Mouse (Mus musculus): ENCODE measurements at regions not wholly inside any gene's neighbourhood (a gene's known extent, or its start where the extent isn't known, plus 50 kb on each side); places are given as distances from the start of the nearest gene placed in this dataset.

DNA sequence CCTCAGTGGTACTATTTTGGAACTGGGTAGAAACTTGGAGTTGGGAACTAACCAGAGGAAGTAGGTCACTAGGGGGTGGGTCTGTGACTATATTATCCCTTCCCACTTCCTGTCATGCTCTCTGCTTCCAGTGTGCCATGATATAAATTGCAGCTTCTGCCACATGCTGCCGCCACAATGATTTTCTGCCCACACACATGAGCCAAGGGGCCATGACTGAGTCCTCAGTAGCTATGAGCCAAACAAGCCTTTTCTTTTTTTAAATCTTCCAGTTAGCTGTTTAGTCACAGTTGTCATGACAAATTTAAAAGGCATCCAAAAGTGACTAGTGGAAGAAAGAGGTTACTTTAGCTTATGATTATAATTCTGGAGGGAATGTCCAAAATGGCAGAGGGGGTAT is 143.0 kb downstream of the Ankrd50 start:
- H3K9me3 ChIP-seq (replicated peaks; ENCODE audit: insufficient read depth, low read length): no peaks in the 10 kb centered on the region
- H3K4me3 ChIP-seq (ENCODE audit: control insufficient read depth in 1 of 2, insufficient read depth in 1 of 2, low read depth in 2 of 2, low read length in 2 of 2): no peak overlapping the region
- no peaks in the 10 kb centered on the region for H3K27me3 ChIP-seq (ENCODE audit: control insufficient read depth in 1 of 2, insufficient read depth in 2 of 2, low read length in 2 of 2)
- DNase-seq (ENCODE audit: low read depth, low spot score): no peak
- no peaks in the 10 kb centered on the region for H3K36me3 ChIP-seq (ENCODE audit: control insufficient read depth in 1 of 2, insufficient read depth in 2 of 2, low read length in 2 of 2)
- H3K27ac ChIP-seq (ENCODE audit: control insufficient read depth, low read depth, low read length): no peak overlapping the region
- TF ChIP-seq MXI1 (IDR thresholded peaks at IDR 0.05; ENCODE audit: low read depth, low read length): no peak
- TF ChIP-seq JUND (IDR thresholded peaks at IDR 0.05; ENCODE audit: low read depth, low read length): no peak
- no peak for TF ChIP-seq ZMIZ1 (IDR thresholded peaks at IDR 0.05; ENCODE audit: low read depth, low read length)
- no peak for TF ChIP-seq ZNF384 (IDR thresholded peaks at IDR 0.05; ENCODE audit: low read depth, low read length)
- no peak for TF ChIP-seq TAL1 (IDR thresholded peaks at IDR 0.05; ENCODE audit: low read length)
- TF ChIP-seq POLR2A (IDR thresholded peaks at IDR 0.05; ENCODE audit: control insufficient read depth in 1 of 2, insufficient read depth in 1 of 2, low read depth in 1 of 2, low read length in 2 of 2, poor library complexity in 1 of 2): no peak
- TF ChIP-seq CHD2 (IDR thresholded peaks at IDR 0.05; ENCODE audit: low read length): no peak
- TF ChIP-seq BHLHE40 (IDR thresholded peaks at IDR 0.05; ENCODE audit: borderline replicate concordance, low read depth, low read length): no peak
- no peak for TF ChIP-seq TCF12 (IDR thresholded peaks at IDR 0.05; ENCODE audit: low read depth, low read length)
- TF ChIP-seq EP300 (IDR thresholded peaks at IDR 0.05; ENCODE audit: low read depth in 1 of 2, low read length in 2 of 2): no peak
- no peak for TF ChIP-seq POLR2AphosphoS2 (IDR thresholded peaks at IDR 0.05; ENCODE audit: low read length)
- no peak for TF ChIP-seq NRF1 (IDR thresholded peaks at IDR 0.05; ENCODE audit: insufficient read depth, low read depth, low read length, poor library complexity, severe bottlenecking)
- no peak for TF ChIP-seq TBP (IDR thresholded peaks at IDR 0.05; ENCODE audit: low read depth, low read length)
- TF ChIP-seq RAD21 (IDR thresholded peaks at IDR 0.05; ENCODE audit: low read depth, low read length): no peak
- TF ChIP-seq UBTF (IDR thresholded peaks at IDR 0.05; ENCODE audit: borderline replicate concordance, insufficient read depth, low read depth, low read length): no peak
- no peak for TF ChIP-seq ELF1 (IDR thresholded peaks at IDR 0.05; ENCODE audit: low read depth, low read length)
- TF ChIP-seq KAT2A (conservative IDR thresholded peaks at IDR 0.05; ENCODE audit: low read depth, low read length): no peak
- no peak overlapping the region for H3K9ac ChIP-seq (ENCODE audit: control insufficient read depth, low read depth, low read length, poor library complexity, severe bottlenecking)
- no peaks in the 10 kb centered on the region for H3K4me1 ChIP-seq (ENCODE audit: control insufficient read depth in 1 of 2, insufficient read depth in 2 of 2, low read length in 2 of 2)
- H3K79me2 ChIP-seq (ENCODE audit: control insufficient read depth, insufficient read depth, low read length, poor library complexity): no peaks in the 10 kb centered on the region

DNA sequence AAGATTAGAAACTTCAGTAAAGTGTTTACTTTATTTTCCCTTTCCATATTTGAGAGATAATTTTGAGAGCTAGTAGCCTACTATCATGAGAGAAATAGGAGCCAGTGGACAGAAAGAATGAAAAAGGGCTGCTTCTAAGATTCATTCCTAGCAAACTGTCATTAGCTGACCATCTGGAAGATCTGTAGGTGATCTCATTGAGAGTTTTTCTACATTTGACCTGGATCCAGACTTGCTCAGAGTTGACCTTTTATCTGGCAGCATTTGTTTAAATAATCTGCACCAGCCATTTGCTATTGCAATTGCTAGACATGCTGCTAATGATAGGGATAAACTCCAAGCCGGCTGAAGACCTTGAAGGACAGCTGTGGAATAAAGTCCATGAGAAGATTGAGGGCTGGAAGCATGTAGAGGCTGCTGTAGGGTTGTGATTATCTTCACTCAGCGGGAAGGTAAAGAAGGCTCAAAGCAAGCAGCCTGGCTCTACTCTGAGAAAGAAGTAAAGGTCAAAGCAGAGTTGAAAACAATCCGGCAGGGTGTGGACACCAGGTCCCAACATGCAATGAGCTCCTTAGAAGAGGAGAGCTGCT is 151.2 kb downstream of the Ankrd50 start:
- Histone ChIP-seq H3K9me3 (replicated peaks; ENCODE audit: insufficient read depth, low read length) (no peaks in the 10 kb centered on the region), H3K9ac (ENCODE audit: control insufficient read depth, low read depth, low read length, poor library complexity, severe bottlenecking) (no peak overlapping the region), H3K27me3 (ENCODE audit: control insufficient read depth in 1 of 2, insufficient read depth in 2 of 2, low read length in 2 of 2) (no peaks in the 10 kb centered on the region), H3K36me3 (ENCODE audit: control insufficient read depth in 1 of 2, insufficient read depth in 2 of 2, low read length in 2 of 2) (no peaks in the 10 kb centered on the region), H3K4me1 (ENCODE audit: control insufficient read depth in 1 of 2, insufficient read depth in 2 of 2, low read length in 2 of 2) (no peaks in the 10 kb centered on the region), H3K4me3 (ENCODE audit: control insufficient read depth in 1 of 2, insufficient read depth in 1 of 2, low read depth in 2 of 2, low read length in 2 of 2) (no peak overlapping the region), H3K27ac (ENCODE audit: control insufficient read depth, low read depth, low read length) (no peak overlapping the region), H3K79me2 (ENCODE audit: control insufficient read depth, insufficient read depth, low read length, poor library complexity) (no peaks in the 10 kb centered on the region)
- no peak for DNase-seq (ENCODE audit: low read depth, low spot score)
- no peak for TF ChIP-seq TBP (IDR thresholded peaks at IDR 0.05; ENCODE audit: low read depth, low read length)
- no peak for TF ChIP-seq POLR2A (IDR thresholded peaks at IDR 0.05; ENCODE audit: control insufficient read depth in 1 of 2, insufficient read depth in 1 of 2, low read depth in 1 of 2, low read length in 2 of 2, poor library complexity in 1 of 2)
